Mouse (Mus musculus) liver, adult 2 months (tissue): ENCODE measurements around the gene Wdr11.

ENCODE experiments used
- CTCF ChIP-seq: fragments of 200-500 bp; IDR thresholded peaks from 2 replicates; pipeline ENCODE4 v1.5.1; 2011; ENCODE audit warnings: low read depth, low read length, control low read depth
- POLR2A ChIP-seq: fragments of 200-500 bp; IDR thresholded peaks from 2 replicates; pipeline ENCODE4 v1.6.1; 2011; ENCODE audit warnings: low read length, control low read depth; ENCODE audit not compliant: insufficient read depth; ENCODE audit errors: extremely low read depth

- TF ChIP-seq CTCF (no peak), POLR2A (no peak)
Observed at GRCm38 (mm10) chr7:129685326-129685725, 93.7 kb downstream of the Wdr11 start.
